Mouse (Mus musculus) right cerebral cortex, postnatal 14 days (tissue): Measurements from ENCODE around the gene Tmprss12.
"Not testable (repeated sequence)": the region's sequence is repeated elsewhere in the genome, so short reads cannot be mapped to it uniquely, and the experiment has no call there.

ENCODE experiments used
- DNase-seq: peaks from one replicate; pipeline ENCODE4 v3.0.0; 2022

Gene Tmprss12

DNA sequence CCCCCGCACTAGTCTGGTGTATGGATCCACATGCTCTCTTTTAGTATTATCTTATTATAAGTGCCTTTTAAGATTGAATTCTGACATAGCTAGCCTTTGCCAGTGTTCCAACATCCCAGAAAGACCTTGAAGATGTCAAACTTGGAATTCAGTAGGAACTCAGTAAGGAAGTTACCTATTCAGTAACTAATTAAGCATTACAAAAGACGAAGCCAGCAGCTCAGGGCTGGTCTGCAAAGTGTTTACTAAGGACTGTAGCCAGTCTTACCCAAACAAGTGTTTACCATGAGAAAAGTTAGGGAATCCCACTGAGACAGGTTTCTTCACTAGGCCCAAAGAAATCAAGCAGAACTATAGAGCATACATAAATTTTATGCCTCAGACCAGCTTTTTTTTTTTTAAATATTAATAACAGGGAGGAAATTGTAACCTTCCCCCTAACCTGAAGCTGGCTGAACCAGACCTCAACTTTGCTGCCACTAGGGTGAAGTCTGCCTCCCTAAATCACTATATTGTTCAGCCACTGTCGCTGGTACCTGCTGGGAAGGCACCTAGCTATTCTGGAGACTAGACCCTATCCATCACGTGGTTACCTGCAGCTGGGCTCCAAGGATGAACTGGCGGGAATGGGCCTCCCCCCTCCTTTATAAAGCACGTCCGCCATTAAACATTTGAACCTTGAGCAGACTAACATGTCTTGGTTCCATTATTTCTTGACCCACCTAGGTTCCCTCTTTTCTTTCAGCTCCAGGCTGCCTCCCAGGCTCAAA lies 5.7 kb upstream of the Tmprss12 start:
- no peak for DNase-seq

GRCm38 (mm10) chr15:100276403-100276802 lies 4.2 kb upstream of the Tmprss12 start:
- DNase-seq: no peak

DNA sequence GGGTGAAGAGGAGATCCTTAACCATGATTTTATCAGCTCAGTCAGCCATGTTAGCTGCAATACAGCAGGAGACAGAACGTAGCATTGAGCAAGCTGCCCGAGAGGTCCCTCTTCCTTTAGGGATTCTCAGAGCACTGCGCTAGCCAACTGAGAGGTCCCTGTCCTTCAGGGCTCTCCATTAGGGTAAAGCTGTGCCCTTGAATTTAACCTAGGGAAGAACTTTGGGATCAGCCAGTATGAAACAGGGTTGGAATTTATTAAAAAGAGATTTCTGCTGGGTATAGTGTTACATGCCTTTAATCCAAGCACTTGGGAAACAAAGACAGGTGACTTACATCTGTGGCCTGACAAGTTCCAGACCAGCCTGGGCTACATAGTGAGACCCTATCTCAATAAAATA lies 3.1 kb upstream of the Tmprss12 start:
- no peak for DNase-seq

GRCm38 (mm10) chr15:100288980-100289379 lies 8.3 kb downstream of the Tmprss12 start:
- no peak for DNase-seq

DNA sequence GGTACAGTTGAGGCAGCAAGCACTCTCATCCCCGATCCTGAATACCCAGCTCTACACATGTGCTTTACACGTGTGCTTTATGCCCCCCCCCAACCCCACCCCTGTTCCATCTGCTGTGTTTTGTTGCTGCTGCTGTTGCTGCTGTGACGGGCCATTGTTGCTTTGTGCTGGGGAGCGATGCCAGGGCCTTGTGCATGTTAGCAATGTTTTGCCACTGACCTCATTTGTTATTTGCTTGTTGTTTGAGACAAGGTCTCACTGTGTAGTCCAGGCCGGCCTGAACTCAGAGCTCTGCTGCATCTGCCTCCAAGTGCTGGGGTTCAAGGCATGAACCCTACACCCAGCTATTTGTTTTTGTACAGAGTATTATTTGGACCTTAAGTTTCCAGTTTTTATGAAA lies 10.2 kb downstream of the Tmprss12 start:
- no peak for DNase-seq

- DNase-seq: no peak
Observed at GRCm38 (mm10) chr15:100292326-100292725, 11.7 kb downstream of the Tmprss12 start.

DNA sequence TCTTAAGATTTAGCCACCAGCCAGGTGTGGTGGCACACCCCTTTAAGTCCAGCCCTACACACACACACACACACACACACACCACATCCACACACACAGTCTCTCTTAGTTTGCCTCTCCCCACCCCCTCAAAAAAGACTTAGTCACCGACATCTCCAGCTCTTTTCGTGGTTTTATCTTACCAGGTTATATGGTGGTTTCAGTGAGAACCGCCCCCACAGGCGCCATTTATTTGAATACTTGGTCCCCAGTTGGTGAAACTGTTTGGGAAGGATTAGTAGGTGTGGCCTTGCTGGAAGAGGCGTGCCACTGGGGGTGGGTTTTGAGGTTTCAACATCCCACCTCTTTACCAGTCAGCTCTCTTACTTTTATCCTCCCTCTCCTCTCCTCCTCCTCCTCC lies 17.2 kb downstream of the Tmprss12 start:
- DNase-seq: no peak

DNA sequence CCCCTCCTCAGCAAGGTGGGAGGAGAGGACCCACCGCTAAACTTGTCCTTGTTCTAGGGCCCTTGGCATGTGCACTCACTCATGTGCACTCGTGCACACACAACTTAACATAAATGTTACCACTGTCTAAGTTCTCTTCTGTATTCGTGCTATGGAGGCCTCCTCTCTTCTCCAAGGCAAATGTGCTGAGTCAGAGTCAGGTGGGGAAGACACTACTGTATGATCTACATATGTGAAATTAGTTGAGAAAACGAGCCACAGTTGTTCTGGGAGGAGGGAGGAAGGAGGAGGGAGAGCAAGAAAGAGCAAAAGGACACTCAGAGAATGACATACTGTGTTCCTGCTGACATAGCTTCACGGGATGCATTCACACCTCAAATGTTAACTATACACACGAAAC lies 19.9 kb downstream of the Tmprss12 start:
- DNase-seq: no peak

DNA sequence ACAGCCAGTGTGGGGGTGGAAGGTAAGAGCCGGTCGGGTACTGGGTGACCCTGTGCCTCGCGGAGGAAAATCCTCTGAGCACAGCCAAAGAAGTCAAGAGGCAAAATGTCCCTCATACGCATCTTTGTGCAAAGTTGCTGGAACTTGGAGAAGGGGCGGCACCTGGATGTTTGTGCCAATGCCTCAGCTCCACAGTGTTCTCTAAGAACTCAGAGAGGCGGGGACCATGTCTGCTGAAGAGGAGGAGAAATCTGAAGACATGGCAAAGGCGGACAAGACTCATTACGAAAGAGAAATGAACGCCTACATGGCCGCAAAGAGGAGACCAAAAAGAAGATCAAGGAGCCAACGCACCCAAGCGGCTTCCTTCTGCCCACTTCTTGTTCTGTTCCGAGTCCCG lies 20.9 kb downstream of the Tmprss12 start:
- no peak for DNase-seq

- DNase-seq: no peak
Observed at GRCm38 (mm10) chr15:100303428-100304018, 22.9 kb downstream of the Tmprss12 start.

GRCm38 (mm10) chr15:100304019-100304991 lies 23.7 kb downstream of the Tmprss12 start, which contains the start of gene Mettl7a1:
TSS of gene Mettl7a1 (plus strand) at chr15:100304140.
- peak; percentile 88 for DNase-seq

- DNase-seq: no peak
Observed at GRCm38 (mm10) chr15:100306201-100306600, 25.6 kb downstream of the Tmprss12 start.

GRCm38 (mm10) chr15:100307438-100308096 lies 26.9 kb downstream of the Tmprss12 start:
- not testable (repeated sequence) for DNase-seq

DNA sequence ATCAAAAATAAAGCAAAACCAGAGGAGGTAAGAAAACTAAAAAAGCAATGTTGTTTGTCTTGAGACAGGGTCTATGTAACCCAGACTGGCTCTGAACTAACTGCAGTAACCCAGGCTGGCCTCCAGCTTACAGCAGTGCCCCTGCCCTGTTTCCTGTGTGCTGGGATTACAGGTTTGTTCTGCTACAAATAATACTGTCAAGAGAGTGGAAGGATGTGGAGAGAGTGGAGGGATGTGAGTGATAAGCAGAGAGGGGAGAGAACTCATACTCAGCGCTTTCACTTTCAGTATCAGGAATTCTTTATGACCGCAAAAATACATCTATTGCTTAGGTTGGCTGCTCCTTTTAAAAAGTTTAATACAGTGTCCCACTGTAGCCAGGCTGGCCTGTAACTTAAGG lies 31.7 kb downstream of the Tmprss12 start:
- no peak for DNase-seq

GRCm38 (mm10) chr15:100314448-100315145 lies 34.0 kb downstream of the Tmprss12 start:
- no peak for DNase-seq

DNA sequence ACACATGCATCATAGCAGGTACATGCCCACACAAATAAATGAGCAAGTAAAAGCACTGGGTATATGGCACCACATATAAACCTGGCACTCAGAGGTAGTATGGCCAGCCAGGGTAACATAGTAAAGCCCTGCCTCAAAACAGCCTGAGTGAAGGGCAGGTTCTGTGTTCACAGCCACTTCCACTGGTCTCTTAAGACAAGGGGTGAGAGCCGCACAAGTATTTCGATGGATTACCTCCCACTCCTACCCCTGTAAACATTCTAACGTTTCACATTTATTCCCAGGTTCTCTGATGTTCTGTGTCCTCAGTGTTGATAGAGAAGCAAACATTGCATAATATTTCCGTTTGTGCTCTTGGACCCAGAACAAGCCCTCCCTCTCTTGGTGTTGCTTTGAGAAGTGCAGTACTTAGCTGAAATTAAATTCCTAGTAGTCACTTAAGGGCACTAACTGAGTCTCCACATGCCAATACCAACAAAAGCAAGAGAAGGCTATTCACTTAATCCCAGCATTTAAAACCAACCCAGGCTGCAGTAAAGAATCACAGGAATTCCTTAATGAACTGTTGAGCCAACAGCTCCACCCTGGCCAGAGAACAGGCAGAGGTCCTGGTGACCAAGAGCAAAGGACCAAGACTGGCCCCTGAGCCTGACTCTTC lies 37.5 kb downstream of the Tmprss12 start:
- not testable (repeated sequence) for DNase-seq

- no peak for DNase-seq
Observed at GRCm38 (mm10) chr15:100319884-100320283, 39.2 kb downstream of the Tmprss12 start.

DNA sequence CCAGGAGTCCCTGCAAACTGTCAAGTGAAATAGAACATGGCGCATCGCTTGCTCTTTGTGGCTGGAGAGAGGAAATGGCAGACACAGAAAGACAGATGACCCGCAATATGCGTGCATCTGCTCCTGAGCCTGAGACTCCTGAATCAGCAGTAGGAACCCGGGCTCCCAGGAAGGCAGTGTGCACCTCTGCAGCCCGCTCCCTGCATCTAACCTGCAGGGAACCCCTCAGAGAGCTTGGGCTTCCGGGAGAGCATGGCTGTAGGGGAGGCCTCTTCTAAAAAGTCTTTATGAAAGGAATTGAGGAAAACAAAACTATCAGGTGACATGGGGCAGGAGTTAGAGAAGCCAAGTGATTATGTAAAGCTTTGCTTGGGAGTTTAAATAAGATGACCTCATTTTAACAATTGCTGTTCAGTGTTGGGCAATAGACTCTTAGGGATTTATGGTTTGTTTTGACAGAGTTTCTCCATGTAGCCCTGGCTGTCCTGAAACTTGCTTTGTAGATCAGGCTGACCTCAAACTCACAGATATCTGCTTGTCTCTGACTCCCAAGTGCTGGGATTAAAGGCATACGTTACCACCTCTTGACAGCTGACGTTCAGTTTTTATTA lies 39.8 kb downstream of the Tmprss12 start:
- DNase-seq: no peak

- no peak for DNase-seq
Observed at GRCm38 (mm10) chr15:100321134-100321533, 40.5 kb downstream of the Tmprss12 start.

- DNase-seq: peak; percentile 47
Observed at GRCm38 (mm10) chr15:100324021-100324591, 43.5 kb downstream of the Tmprss12 start.

- DNase-seq: no peak
Observed at GRCm38 (mm10) chr15:100325235-100325634, 44.6 kb downstream of the Tmprss12 start.
